Mouse (Mus musculus) left cerebral cortex, postnatal 14 days (tissue): ENCODE results near the gene Cpne7. TPM values are rescaled to one million over a fixed set of nuclear protein-coding genes. Genes with fewer than 3 reads are reported as not detected.
"Not testable (repeated sequence)": the region's sequence is repeated elsewhere in the genome, so short reads cannot be mapped to it uniquely, and the experiment has no call there.

Experiments
- DNase-seq, 2 experiments: peaks; one replicate each; pipeline ENCODE4 v3.0.0; 2021 to 2022; ENCODE audit warnings: low spot score in 2 of 2, mixed read lengths in 1 of 2
- intact Hi-C: fragments of 180-260 bp; cut with DNase I; formaldehyde crosslinking; loops from one replicate; pipeline ENCODE4 v1.15.1; 2025
- long read RNA-seq, 2 experiments: library from polyadenylated mRNA; stranded (forward); transcript quantifications; one replicate each; pipeline ENCODE4 v2.0.0; 2021
- total RNA-seq, 2 experiments: library from RNA; stranded (reverse); gene quantifications; 2 replicates each; pipeline ENCODE4 v1.2.3; 2021

Cpne7 gene
- 10 to 100 TPM; 55.0 to 77.7 TPM for total RNA-seq
- long read RNA-seq, experiment 1, transcript Cpne7-205 (14 exons, 3,018 nt), result minor isoform, 5 of 38 reads
- long read RNA-seq, experiment 1, transcript Cpne7-201 (15 exons, 2,398 nt), result major isoform, 20 of 38 reads
- long read RNA-seq, experiment 1, partial matches to known transcripts, result 3 of 38 reads
- long read RNA-seq, experiment 1, other reads (novel, unspliced or antisense), result 10 of 38 reads
- long read RNA-seq, experiment 2, transcript Cpne7-201 (15 exons, 2,398 nt), result major isoform, 14 of 39 reads
- long read RNA-seq, experiment 2, transcript Cpne7-205 (14 exons, 3,018 nt), result minor isoform, 5 of 39 reads
- long read RNA-seq, experiment 2, partial matches to known transcripts, result 10 of 39 reads
- long read RNA-seq, experiment 2, other reads (novel, unspliced or antisense), result 10 of 39 reads

DNA sequence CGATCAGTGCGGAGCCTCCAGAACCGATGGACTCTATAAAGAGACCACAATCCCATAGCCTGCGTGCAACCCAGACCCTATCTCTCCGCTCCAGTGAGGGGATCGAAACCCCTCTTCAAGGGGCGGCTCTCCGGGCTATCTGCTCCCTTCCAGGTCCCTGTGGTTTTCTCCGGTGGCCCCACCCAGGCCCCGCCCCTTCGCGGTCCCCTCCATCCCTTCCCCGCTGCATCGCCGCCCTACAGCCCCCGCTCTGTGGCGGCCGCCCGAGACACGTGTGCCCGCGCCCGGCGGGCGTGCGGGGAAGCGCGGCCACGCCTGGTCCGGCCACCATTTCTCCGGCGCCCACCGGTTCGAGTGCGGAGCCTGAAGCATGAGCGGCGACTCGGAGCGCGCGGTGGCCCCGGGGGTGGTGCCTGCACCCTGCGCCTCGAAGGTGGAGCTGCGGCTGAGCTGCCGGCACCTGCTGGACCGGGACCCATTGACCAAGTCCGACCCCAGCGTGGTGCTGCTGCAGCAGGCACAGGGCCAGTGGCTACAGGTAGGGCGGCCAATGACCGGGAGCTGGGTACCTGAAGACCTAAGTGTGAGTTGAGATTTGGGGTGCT lies at the start of gene Cpne7:
Gene Cpne7, plus strand, starts transcription at position 248 of the 605 bp plus-strand sequence.
- intact Hi-C loops, result loop anchor here (2.0 to 10.0 kb wide), 3 partner anchors 35 to 178 kb away; no protein-coding TSS in a partner anchor
- DNase-seq, result no peak

DNA sequence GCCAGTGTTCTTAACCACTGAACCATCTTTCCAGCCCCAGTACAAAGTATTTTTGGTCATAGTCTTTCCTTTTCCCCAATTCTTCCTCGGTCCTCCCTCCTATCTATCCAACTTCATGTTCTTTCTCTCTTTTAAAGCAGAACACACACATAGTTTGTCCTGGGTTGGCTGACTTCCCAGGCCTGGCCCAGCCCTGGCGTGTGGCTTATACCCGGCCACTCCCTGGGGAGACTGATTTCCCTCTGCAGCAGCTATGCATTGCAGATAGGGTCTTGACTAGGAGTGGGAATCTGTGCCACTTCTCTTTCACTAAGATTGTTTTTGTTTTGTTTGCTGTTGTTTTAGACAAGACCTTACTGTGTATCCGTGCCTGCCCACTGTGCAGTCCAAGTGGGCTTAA lies 46.0 kb upstream of the Cpne7 start:
- intact Hi-C loops, result no loop called here
- DNase-seq, result no peak

DNA sequence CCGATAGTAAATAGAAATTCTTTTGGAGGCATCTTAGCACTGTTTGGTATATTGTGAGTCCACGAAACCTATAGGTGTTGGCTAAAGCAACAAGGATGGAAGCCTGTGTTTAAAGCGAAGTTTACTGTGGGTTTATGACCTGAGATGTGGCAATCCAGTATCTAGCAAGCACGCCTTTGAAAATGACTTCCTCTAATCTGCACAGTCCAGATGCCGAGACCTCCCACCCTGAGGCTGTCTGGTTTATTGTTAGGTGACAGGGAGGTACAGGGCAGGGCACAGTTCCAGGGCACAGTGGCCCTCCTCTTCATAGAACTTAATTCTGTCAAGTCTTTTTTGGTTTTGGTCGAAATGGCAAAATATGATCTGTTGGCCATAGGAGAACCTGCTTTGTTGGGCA lies 40.0 kb upstream of the Cpne7 start:
- DNase-seq, result no peak
- intact Hi-C loops, result no loop called here

GRCm38 (mm10) chr8:123082993-123083392 lies 34.2 kb upstream of the Cpne7 start:
- intact Hi-C loops, result no loop called here
- no peak for DNase-seq

GRCm38 (mm10) chr8:123083610-123084009 lies 33.6 kb upstream of the Cpne7 start:
- intact Hi-C loops, result no loop called here
- DNase-seq, result peak; percentile 60 to 75

GRCm38 (mm10) chr8:123087289-123087688 lies 29.9 kb upstream of the Cpne7 start:
- DNase-seq, result no peak
- intact Hi-C loops, result no loop called here

DNA sequence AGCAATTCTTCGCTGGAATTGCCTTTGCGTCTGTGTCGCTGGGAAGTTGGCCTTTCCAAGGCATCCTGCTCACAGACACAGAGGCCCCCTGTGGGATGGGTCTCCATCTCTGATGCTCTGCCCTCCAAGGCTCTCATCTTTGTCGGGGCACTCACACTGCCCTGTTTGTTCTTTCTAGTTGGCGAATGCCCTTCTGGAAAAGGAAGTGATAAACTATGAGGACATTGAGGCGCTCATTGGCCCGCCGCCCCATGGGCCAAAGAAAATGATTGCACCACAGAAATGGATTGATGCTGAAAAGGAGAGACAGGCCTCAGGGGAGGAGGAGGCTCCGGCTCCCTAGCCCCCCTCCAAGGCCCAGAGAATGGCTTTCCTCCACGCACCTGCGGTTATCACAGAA lies 20.0 kb upstream of the Cpne7 start:
- intact Hi-C loops, result no loop called here

DNA sequence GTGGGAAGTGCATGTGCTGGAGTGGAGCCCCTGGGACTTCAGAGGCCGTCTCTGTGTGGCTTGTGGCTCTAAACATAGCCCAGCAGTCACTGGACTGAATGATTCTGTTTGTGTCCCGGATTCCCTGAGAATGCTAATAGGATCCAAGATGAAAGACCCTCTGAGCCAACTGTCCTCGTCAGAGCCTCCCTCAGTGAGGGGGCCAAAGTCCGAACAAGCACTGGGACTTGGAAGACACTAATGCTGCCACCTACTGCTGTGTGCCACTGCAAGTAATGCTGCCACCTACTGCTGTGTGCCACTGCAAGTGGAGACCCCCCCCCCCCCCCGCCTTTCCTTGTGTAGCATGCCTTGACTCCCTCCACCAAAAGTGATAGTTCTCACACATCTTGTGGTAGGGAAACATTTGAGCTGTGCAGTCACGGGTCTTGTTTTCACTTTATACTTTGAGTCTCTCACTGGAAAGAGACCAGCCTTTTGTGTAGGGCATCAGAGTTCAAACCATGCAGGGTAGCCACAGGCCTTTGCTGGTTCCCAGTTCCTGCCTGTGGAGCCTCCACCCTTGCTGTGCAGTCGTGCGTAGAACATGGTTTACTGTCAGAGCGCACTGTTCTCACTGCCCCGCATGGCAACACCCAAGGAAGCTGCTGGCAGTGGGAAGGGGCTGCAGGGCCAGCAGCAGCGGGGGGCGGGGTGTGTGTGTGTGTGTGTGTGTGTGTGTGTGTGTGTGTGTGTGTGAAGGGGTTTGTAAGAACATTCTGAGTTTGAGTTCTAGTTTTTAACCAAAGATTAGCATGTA lies 19.2 kb upstream of the Cpne7 start:
- intact Hi-C loops, result no loop called here
- DNase-seq, result peak; percentile 60 to 68

More for the DNA sequence above, 20.0 kb upstream of the Cpne7 start:
- peak; percentile 39 to 50 for DNase-seq

GRCm38 (mm10) chr8:123100288-123100687 lies 16.9 kb upstream of the Cpne7 start:
- intact Hi-C loops, result loop anchor here (5.0 kb wide), 1 partner anchor 193 kb away; no protein-coding TSS in a partner anchor
- no peak for DNase-seq

GRCm38 (mm10) chr8:123101244-123101643 lies 15.9 kb upstream of the Cpne7 start:
- no peak for DNase-seq
- intact Hi-C loops, result loop anchor here (5.0 kb wide), 1 partner anchor 194 kb away; no protein-coding TSS in a partner anchor

- peak; percentile 97 to 99 for DNase-seq
- intact Hi-C loops, result loop anchor here (5.0 kb wide), 1 partner anchor 195 kb away; no protein-coding TSS in a partner anchor
Observed at GRCm38 (mm10) chr8:123101735-123102685, 15.2 kb upstream of the Cpne7 start, which contains the start of gene Rpl13. Gene Rpl13 (plus strand): TSS chr8:123102350.

GRCm38 (mm10) chr8:123102855-123103254 lies 14.3 kb upstream of the Cpne7 start:
- DNase-seq, result not testable (repeated sequence)
- intact Hi-C loops, result loop anchor here (5.0 kb wide), 1 partner anchor 196 kb away; no protein-coding TSS in a partner anchor

GRCm38 (mm10) chr8:123103285-123103684 lies 13.9 kb upstream of the Cpne7 start:
- no peak for DNase-seq
- intact Hi-C loops, result loop anchor here (5.0 kb wide), 1 partner anchor 196 kb away; no protein-coding TSS in a partner anchor

- intact Hi-C loops, result loop anchor here (5.0 kb wide), 1 partner anchor 197 kb away; no protein-coding TSS in a partner anchor
- DNase-seq, result no peak
Observed at GRCm38 (mm10) chr8:123104046-123104767, 13.0 kb upstream of the Cpne7 start.

- DNase-seq, result peak in 1 of 2 experiments; percentile 64
- intact Hi-C loops, result loop anchor here (2.0 kb wide), 1 partner anchor 97 kb away; no protein-coding TSS in a partner anchor
Observed at GRCm38 (mm10) chr8:123105553-123106326, 11.4 kb upstream of the Cpne7 start.

DNA sequence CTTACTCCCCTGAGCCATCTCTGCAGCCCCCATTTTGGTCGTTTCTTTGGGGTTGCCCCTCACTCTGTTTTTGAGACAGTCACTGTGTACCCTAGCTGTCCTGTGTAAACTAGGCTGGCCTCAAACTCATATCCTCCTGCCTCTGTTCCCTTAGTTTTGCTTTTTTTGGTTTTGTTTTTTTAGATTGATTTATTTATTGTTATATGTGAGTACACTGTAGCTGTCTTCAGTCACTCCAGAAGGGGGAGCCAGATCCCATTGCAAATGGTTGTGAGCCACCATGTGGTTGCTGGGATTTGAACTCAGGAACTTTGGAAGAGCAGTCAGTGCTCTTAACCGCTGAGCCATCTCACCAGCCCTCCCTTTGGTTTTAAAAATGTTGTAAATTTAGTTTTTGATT lies 10.6 kb upstream of the Cpne7 start:
- intact Hi-C loops, result loop anchor here (2.0 kb wide), 1 partner anchor 96 kb away; no protein-coding TSS in a partner anchor
- DNase-seq, result no peak

- intact Hi-C loops, result no loop called here
- DNase-seq, result no peak
Observed at GRCm38 (mm10) chr8:123108010-123108409, 9.2 kb upstream of the Cpne7 start.
